Mouse (Mus musculus) lung, adult 2 months (tissue): ENCODE results near the gene Ssmem1. TPM values are rescaled to one million over a fixed set of nuclear protein-coding genes. Genes with fewer than 3 reads are reported as not detected.

Source experiments
- DNase-seq: peaks from one replicate; pipeline ENCODE4 v3.0.0; 2022
- H3K4me1 ChIP-seq: fragments of 200-500 bp; 2 replicates; pipeline ENCODE4 v1.6.1; 2011; ENCODE audit warnings: low read length; ENCODE audit not compliant: control insufficient read depth, insufficient read depth
- H3K4me3 ChIP-seq: fragments of 200-500 bp; replicated peaks from 2 replicates; pipeline ENCODE3; 2011; ENCODE audit warnings: low read depth, mild to moderate bottlenecking, control low read depth, low read length; ENCODE audit errors: extremely low read depth
- CTCF ChIP-seq: fragments of 200-500 bp; IDR thresholded peaks from 2 replicates; pipeline ENCODE4 v1.5.1; 2011; ENCODE audit warnings: mild to moderate bottlenecking, low read length, control low read depth; ENCODE audit not compliant: insufficient read depth
- POLR2A ChIP-seq: fragments of 200-500 bp; IDR thresholded peaks from 2 replicates; pipeline ENCODE4 v1.6.1; 2011; ENCODE audit warnings: low read depth, mild to moderate bottlenecking, control low read depth, low read length, borderline replicate concordance; ENCODE audit errors: extremely low read depth
- WGBS: fragments of 180-500 bp; shearing (Covaris S2); methylation state at CpG from one replicate; pipeline ENCODE4 v1.1.7; 2018; 5-methylcytosine and 5-hydroxymethylcytosine counted together
- polyA plus RNA-seq: library from polyadenylated mRNA; depleted of rRNA; stranded (reverse); fragments of >200 nt; gene quantifications from 2 replicates; pipeline ENCODE4 v1.2.3, GENCODE M21; 2012

Ssmem1 gene
- polyA plus RNA-seq, 1 experiment, result not detected

GRCm38 (mm10) chr6:30525456-30526332 lies 16.0 kb downstream of the Ssmem1 start:
- DNase-seq, result no peak
- Histone ChIP-seq H3K4me3 (no peak overlapping the region), H3K4me1 (no peaks in the 10 kb centered on the region)
- TF ChIP-seq CTCF (no peak), POLR2A (no peak)
- WGBS, result 78% methylated on average over 7 of the region's 7 CpGs

GRCm38 (mm10) chr6:30526586-30527515 lies 17.2 kb downstream of the Ssmem1 start:
- TF ChIP-seq CTCF (no peak), POLR2A (no peak)
- Histone ChIP-seq H3K4me1 (no peaks in the 10 kb centered on the region), H3K4me3 (peak overlapping the region; percentile 28)
- no peak for DNase-seq
- whole genome bisulfite sequencing, result 34% methylated on average over 19 of the region's 19 CpGs

GRCm38 (mm10) chr6:30528800-30529199 lies 19.2 kb downstream of the Ssmem1 start:
- DNase-seq, result no peak
- TF ChIP-seq POLR2A, result no peak
- TF ChIP-seq CTCF, result no peak
- 35% methylated on average over 6 of the region's 6 CpGs for WGBS
- Histone ChIP-seq H3K4me1 (no peaks in the 10 kb centered on the region), H3K4me3 (no peak overlapping the region)

DNA sequence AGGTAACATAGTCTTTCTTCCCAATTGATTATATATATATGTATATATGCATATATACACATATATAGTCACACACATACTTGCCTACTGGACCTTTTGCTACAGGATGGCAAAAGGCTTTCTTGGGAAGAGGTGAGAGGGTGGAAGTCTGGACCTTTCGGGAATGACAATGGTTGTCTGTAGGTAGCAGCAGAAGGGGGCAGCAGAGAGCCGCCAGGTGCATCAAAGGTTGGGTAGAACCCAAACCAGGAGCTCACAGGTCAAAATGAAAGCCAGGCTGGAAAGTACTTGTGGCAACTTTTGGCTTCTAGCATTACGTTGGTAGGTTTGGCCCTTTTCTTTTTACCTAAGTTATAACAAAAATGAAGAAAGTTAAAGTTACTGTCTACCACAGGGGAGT lies 25.7 kb downstream of the Ssmem1 start:
- WGBS, result 37% methylated on average over 3 of the region's 3 CpGs
- peak; percentile 47 for DNase-seq
- TF ChIP-seq CTCF, result peak; percentile 78
- no peak for TF ChIP-seq POLR2A
- H3K4me3 ChIP-seq, result no peak overlapping the region
- no peaks in the 10 kb centered on the region for H3K4me1 ChIP-seq

DNA sequence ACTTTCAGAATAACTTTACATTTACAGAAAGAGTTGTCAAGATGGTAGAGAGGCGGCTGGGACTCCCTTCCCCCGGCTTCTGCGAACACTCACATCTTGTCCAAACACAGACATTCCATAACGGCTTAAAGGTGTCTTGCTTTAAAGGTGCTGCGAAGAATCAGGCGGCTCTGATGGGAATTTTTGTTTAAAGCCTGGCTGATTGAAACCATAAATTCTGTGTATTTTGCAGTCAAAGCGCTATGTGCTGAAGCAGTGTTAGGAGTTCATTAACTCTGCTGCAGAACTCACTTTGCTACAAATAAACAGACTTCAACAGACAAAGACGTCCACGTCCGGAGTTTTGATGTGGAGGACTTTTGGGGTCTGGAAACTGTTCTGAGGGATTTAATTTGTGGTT lies 28.6 kb downstream of the Ssmem1 start:
- Histone ChIP-seq H3K4me1 (no peaks in the 10 kb centered on the region), H3K4me3 (no peak overlapping the region)
- TF ChIP-seq CTCF (no peak), POLR2A (no peak)
- no peak for DNase-seq
- 44% methylated on average over 10 of the region's 10 CpGs for WGBS

GRCm38 (mm10) chr6:30538800-30539199 lies 29.2 kb downstream of the Ssmem1 start:
- WGBS, result 71% methylated on average over 5 of the region's 5 CpGs
- DNase-seq, result no peak
- H3K4me3 ChIP-seq, result no peak overlapping the region
- no peaks in the 10 kb centered on the region for H3K4me1 ChIP-seq
- TF ChIP-seq CTCF (no peak), POLR2A (no peak)

DNA sequence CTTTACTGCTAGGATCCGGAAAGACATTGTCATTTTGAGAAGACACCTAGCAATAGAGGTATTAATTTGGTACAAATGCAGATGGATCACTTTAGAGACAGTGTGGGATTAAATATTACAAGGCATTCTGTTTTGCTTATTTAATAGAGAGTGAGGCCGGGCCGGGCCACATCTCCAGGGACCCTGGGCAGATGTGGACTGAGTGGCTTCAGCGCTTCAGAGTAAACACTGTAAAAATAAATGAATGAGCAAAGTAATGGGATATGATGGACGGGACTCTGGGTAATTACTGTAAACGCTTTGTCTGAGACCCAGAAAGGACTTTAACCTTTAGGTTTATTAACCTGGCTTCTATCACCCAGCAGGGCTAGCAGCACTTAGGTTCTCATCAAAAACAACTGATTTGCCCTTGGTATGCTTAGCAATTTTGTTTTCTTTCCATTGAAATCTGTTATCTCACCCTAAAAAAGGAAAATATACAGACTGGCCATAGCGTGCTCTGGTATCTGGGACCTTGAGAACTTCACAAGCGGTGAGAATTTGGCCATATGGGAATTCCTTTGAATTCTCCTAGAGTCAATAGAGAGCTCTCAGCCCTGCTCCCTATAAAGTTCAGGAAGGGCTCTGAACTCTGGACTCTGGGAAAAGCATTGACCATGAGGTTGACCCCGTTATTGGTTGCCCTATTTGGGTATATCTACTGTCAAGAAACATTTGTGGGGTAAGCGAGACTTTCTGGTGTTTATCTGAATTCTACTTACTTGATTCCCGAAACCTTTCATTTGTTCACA lies 31.6 kb downstream of the Ssmem1 start, which contains the start of gene Cpa2:
Gene Cpa2 (plus strand): TSS at position 574 of the 791 bp plus-strand sequence.
- WGBS, result 84% methylated on average over 11 of the region's 11 CpGs
- no peak for TF ChIP-seq CTCF
- TF ChIP-seq POLR2A, result no peak
- Histone ChIP-seq H3K4me1 (no peaks in the 10 kb centered on the region), H3K4me3 (no peak within 1 kb of the TSS)
- DNase-seq, result no peak

DNA sequence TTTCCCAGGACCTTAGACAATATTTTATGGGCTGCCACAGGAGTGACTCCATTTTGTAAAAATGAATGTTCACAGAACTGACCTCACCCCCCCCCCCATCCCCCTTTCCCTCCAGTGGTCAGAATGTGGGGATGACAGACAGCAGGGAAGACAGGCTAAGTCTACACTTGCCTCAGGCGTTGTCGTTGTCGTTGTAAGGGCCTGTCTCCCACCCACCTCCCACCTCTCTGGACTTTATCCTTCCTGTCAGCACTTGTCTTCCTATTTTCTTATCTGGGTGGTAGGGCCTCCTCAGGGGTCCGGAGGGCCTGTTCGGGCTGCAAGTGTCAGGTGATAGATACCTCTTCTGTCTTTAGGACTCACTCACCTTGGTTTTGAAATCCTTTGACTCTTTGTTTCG lies 32.6 kb downstream of the Ssmem1 start:
- peaks cover 5% of the 10 kb centered on the region; the same call in 1 of the 2 replicates for H3K4me1 ChIP-seq
- TF ChIP-seq POLR2A (no peak), CTCF (no peak)
- DNase-seq, result no peak
- 85% methylated on average over 6 of the region's 6 CpGs for WGBS
- no peak overlapping the region for H3K4me3 ChIP-seq

- H3K4me3 ChIP-seq, result no peak overlapping the region
- no peak for TF ChIP-seq POLR2A
- TF ChIP-seq CTCF, result no peak
- H3K4me1 ChIP-seq, result peaks cover 5% of the 10 kb centered on the region; the same call in 1 of the 2 replicates
- WGBS, result 69% methylated on average over 12 of the region's 12 CpGs
- DNase-seq, result no peak
Measured at GRCm38 (mm10) chr6:30543077-30543476, 33.4 kb downstream of the Ssmem1 start.
